Mouse (Mus musculus): ENCODE measurements around the gene Sox5.

DNA sequence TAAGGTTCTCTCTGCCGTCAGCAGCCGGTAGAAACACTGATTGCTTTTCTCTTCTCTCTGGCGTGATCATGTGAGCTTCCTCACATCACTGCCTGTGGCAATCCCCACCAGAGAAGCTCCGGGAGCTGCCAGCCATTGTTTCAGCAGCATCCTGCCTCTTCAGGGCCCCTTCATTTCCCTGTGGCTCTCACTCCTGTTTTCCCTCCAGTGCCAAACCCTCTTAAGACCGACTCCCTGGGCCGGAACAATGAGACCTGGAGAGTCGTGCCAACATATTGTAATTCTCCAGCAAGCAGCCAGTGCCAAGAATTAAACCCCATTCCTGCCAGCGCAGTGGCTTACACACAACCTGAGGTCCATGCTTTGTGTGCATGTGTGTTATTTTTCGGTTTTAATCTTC, 736.3 kb downstream of the Sox5 start:
- TF ChIP-seq EP300 (IDR thresholded peaks at IDR 0.05; ENCODE audit: low read depth) = no peak
- no peak for TF ChIP-seq CTCF (IDR thresholded peaks at IDR 0.05; ENCODE audit: low read depth)

Data from heart, postnatal 0 days (tissue).